Mouse (Mus musculus) embryo, embryonic 9.5 days (tissue): ENCODE results near the gene Atxn7l3.

Source experiments
- DNase-seq: peaks from one replicate; pipeline ENCODE4 v3.0.0-alpha.2; 2017; ENCODE audit errors: extremely low spot score

The Atxn7l3 gene

DNA sequence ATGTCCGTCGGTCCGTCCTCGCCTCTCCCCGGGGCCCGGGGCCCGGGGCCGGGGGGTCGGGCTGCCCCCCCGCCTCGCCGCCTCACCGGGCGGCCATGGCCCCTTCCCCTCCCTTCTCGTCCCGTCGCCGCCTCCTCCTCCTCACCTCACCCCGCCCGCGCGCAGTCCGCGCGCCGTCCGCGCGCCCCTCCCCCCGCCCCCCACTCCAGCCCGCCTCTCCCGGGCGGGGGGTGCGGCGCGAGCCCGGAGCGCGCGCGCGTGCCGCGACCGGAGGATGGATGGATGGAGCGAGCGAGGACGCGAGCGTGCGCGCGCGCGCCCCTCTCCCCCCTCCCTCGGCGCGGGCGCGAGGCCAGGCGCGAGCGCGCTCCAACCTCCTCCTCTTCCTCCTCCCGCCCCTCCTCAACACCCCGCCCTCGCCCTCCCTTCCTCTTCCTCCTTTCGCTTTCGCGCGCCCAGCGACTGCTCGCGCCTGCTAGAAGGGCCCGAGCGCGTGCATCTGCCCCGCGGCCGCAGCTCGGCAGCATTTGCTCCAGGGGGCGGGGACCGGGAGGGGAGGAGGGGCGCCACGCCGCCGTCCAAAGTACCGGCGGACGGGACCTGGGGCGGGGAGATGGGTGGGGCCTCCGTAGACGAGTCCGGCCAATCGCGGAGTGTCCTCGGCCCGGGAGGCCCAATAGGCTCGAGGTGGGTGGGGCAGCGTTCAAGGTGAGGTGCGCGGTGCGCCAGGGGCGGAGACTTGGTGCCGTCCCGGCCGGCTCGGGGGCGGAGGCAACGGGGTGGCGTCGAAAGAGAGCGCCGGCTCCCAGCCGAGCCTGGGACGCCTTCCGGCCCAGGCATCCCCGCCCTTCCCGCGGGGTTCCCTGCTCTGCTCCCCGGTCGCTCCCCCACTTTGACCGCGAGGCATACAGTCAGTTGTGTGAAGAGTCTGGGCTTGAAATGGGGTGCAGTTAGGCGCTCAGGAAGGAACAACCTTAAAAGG is at the start of gene Atxn7l3:
TSS of gene Atxn7l3 (minus strand) at position 141 of the 982 bp plus-strand sequence.
- peak; percentile 99 for DNase-seq

DNA sequence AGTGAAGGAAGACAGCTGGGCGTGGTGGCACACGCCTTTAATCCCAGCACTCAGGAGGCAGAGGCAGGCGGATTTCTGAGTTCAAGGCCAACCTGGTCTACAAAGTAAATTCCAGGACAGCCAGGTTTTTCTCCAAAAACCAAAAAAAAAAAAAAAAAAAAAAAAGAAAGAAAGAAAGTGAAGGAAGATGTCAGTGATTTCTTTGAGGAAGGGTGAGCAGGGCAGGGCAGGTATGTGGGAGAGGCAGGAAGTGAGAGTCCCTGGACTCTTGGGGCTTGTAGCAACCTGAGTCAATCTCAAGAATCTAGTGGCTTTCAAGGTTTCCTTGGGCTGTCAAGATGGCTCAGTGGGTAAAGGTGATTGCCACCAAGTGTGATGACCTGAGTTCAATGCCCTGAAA is 48.0 kb upstream of the Atxn7l3 start:
- no peak for DNase-seq

DNA sequence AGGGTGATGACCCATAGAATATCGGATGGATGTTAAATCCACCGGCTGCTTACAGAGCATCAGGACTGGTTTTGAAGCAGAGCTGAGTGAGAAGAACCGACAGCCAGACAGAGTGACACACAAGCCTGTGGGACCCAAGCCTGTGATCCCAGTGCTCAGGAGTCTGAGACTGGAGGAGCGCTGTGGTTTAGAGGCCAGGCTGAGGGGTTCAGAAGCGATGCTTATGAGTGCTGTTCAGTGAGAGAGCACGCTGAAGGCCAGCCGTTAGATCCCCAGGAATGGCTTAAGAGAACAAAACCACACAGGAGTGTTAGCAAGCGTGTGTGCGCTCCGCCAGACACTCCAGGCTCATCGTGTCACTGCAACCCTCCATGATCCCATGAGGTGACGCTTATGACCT is 46.3 kb upstream of the Atxn7l3 start:
- no peak for DNase-seq

- DNase-seq, result no peak
These were observed 44.7 kb upstream of the Atxn7l3 start for GRCm38 (mm10) chr11:102341101-102341500.

DNA sequence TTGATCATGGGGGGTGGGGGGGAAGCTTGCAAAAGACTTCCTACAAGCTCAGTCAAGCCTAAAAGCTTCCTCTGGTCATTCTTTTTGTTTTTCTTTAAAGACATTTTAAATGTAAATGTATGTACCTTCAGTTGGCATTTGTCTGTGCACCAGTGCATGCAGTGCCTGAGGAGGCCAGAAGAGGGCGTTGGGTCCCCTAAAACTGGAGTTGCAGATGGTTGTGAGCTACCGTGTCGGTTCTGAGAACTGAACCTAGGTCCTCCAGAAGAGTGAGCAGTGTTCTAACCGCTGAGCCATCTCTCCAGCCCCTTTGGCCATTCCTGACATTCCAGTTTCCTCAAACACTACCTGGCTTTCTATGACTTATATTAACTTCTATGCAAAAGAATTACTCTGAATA is 43.2 kb upstream of the Atxn7l3 start:
- no peak for DNase-seq

GRCm38 (mm10) chr11:102339195-102339594 is 42.8 kb upstream of the Atxn7l3 start:
- no peak for DNase-seq

DNA sequence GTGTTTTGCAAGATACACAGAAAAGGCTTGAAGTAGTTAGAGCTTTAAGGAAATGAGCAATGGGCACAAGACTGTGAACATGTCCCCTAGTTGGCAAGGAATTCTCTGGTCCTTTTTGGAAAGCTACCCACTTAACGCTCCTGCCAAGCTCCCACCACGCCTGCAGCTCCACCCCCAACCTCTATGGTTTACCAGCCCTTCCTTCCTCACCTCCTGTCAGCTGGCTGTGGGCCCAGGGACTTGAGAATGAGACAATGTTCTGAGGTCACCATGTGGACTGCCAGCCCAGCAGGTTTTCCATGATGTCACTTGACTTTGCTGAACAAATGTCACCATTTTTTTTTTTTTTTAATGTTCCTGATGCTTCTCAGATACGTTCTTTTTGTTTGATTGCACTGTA is 42.1 kb upstream of the Atxn7l3 start:
- no peak for DNase-seq

DNA sequence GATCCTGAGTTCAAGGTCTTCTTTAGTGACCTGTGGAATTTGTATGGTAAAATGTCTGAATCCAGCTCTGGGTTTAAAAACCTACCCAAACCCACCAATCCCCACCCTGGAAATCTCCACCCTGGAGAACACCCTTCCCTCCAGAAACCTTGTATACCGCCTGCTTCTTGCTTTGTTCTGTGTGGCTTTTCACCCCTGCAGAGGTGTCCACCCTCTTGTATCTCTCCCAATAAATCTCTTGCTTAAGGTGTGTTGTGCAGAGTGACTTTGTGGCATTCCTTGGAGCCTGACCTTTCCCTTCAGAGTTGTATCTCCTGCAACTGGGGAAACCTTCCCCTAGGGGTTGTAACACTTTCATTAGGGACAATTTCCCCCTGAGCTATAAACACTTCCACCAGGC is 41.5 kb upstream of the Atxn7l3 start:
- DNase-seq, result no peak

DNA sequence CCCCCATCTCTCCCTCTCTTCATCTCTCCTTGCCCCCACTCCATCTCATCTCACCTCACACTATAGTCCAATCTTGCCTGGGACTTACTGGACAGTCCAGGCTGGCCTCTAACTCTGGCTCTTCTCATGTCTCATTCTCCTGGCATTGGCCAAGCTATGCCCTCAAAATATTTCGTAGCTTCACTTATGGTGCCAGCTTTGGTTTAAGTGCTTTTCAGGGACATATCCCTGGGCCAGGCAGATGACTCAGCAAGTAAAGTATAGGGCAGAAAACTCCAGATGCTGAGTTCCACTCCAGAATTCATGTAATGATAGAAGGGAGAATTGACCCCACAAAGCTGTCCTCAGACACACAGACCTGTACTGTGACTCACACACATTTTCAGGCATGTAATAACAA is 39.8 kb upstream of the Atxn7l3 start:
- DNase-seq, result no peak

DNA sequence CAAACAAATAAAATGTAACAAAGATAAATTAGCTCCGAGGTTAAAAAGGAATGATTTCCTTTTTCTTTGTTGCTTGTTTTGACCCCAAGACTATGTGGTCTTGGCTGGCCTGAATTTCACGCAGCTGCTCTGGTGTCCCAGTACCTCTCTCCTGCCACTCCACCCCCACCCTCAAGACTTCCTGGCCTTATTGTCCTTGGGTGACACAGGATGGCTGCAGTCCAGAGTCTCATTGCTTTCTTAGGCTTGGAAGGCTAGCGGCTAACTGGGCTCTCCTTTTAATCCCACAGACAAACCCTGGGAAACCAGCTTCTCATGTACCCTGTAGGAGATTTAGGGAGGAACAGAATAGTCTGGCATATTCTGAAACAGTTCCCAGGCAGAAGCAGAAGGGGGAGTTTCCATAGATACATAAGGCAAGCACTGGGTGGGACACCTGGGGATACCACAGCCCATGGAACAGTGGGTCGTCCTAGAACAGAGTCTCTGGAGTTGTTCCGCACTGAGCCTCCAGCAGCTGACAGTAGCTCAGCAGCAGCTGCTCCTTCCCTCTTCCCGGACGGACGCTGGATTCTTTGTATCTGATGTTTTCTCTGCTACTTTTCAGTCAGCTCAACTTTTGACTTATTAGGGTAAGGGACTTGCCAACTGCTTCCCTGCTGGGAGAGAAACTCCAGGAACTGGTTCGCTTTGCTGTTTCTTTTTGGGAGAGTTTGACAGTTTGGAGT is 38.7 kb upstream of the Atxn7l3 start:
- no peak for DNase-seq

- no peak for DNase-seq
These were observed 37.6 kb upstream of the Atxn7l3 start for GRCm38 (mm10) chr11:102334010-102334409.

DNA sequence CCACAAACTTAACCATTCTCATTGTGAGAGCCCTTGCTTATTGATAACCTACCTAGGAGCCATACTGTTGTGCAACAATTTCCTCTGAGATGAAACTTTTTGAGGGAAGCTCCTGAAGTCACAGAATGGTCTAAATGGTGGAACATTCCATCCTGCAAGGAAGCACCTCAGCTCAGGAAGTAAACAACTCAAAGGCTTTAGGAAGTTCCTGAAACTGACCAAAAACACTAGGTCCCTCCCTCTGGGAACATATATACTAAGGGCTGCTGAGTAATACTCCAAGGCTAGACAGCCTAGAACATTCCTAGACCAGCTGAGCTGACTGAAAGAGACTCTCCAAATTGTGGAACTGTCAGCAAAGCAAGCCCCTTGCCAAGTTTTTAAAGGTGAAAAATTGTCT is 36.6 kb upstream of the Atxn7l3 start:
- no peak for DNase-seq

GRCm38 (mm10) chr11:102331806-102332205 is 35.4 kb upstream of the Atxn7l3 start:
- no peak for DNase-seq

DNA sequence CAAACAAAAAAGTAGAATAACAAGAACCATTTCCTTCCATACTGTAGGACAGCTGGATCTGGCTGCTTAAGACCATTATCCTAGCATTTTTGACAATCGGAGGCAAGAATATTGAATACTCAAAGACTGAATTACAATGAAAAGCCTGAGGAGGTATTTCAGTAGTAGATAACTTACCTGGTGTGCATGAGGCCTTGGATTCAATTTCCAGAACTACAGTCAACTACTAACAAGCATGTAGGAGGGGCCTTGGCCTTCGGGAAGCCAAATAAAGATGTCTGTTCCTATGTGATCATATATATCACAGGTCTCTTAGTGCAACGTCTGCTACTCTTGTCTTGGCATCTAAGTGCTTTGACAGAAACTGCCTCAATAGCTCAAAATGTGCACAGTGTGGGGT is 33.6 kb upstream of the Atxn7l3 start:
- no peak for DNase-seq

GRCm38 (mm10) chr11:102329518-102329917 is 33.1 kb upstream of the Atxn7l3 start:
- no peak for DNase-seq

DNA sequence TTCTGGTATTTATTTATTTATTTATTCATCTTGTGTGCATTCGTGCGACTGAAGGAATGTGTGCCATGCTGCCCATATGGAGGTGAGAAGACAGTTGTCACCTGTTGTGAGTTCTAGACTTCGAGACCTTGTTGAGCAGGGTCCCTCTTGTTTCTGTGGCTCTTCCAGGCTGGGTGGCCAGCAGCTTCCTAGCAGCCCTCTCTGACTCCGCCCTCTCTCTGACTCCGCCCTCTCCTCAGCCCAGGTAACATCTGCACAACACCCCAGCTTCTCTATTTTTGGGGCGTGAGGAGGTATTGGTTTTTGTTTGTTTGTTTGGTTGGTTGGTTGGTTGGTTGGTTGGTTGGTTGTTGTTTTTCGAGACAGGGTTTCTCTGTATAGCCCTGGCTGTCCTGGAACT is 31.4 kb upstream of the Atxn7l3 start:
- DNase-seq, result no peak

GRCm38 (mm10) chr11:102327250-102327649 is 30.8 kb upstream of the Atxn7l3 start:
- no peak for DNase-seq

- DNase-seq, result no peak
These were observed 27.1 kb upstream of the Atxn7l3 start for GRCm38 (mm10) chr11:102323516-102323915.

GRCm38 (mm10) chr11:102321931-102322330 is 25.5 kb upstream of the Atxn7l3 start:
- no peak for DNase-seq

- DNase-seq, result no peak
These were observed 24.2 kb upstream of the Atxn7l3 start for GRCm38 (mm10) chr11:102320686-102321005.

DNA sequence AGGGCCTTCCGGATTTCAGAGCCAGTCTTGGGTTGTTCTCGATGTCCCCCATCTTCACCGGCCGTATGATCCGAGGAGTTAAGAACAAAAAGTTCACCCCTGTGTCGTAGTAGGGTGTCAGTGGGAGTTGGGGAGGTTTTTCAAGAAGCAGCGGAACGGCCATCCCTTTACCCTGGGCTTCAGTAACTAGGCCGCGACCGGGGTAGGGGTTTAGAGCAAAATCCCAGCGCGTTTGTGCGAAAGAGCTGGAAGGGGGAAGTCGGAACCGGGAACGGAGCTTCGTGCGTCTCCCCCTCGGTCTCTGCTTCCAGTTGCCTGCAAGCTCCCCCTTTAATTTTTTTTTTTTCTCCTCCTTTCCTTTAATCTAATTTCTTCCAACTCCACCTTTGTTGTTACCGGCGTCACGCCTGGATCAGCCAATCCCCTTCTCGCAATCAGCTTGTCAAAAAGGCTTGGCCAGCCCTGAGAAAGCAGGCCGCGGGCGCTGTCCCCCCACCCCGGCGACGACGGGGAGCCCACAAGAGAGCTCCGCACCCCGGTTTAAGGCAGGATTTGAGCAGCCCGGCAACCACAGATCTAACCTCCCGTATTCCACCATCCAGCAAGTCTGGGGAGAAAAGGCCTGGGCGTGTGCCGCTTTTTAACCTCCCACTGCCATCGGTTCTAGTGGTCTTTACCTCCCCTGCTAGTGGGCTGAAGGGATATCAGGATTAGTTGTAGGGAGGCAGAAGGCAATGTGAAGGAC is 23.7 kb upstream of the Atxn7l3 start:
- DNase-seq, result peak; percentile 82

DNA sequence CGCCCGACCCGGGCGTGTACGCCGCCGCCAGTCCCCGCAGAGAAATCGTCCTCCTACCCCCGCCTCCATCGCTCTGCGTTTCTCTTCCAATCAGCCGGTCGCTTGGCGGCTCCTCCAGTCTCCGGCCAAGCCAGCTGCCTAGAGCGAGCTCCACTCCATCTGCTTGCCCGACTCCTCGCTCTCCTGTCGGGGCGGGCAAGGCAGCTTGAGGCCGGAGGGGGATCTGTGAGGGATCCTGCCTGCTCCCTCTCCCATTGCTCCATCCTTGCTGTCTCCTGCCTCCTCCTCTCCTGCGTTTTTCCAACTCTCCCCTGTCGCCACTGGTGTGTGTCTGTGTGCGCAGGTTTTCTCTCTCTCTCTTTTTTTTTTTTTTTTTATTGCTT is 23.0 kb upstream of the Atxn7l3 start, which contains the start of gene Ubtf:
TSS of gene Ubtf (minus strand) at position 333 of the 383 bp plus-strand sequence.
- peak; percentile 78 for DNase-seq
